Mouse (Mus musculus) MEL-GATA-1-ER (cell line): Measurements from ENCODE around the gene Ms4a12.
"Not testable (repeated sequence)": the region's sequence is repeated elsewhere in the genome, so short reads cannot be mapped to it uniquely, and the experiment has no call there.

Experiments used
- DNase-seq: peaks from one replicate; pipeline ENCODE4 v3.0.0-alpha.2; 2012; ENCODE audit warnings: low read depth; ENCODE audit errors: extremely low read depth

The Ms4a12 gene

DNA sequence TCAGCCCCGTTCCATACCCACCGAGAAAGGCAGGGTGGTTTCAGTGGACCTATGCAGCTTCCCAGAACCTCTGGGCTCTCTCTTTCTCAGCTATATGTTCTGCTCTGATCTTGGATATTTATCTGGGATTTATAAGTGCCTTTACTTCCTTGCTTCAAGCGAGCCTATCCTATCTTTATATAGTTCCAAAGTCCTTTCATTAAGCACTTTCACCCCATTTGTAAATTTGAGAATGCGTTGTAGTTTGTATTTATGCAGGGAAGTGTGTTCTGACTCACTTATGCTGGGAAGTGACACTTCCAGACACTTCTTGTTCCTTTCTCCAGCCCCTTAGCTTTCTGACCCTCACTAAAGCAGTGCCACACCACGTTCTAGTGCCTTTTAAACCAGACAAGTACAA is at the start of gene Ms4a12:
Ms4a12 (minus strand) TSS at position 101 of the 400 bp plus-strand sequence.
- no peak for DNase-seq

GRCm38 (mm10) chr19:11280223-11280622 is 48.0 kb upstream of the Ms4a12 start:
- no peak for DNase-seq

DNA sequence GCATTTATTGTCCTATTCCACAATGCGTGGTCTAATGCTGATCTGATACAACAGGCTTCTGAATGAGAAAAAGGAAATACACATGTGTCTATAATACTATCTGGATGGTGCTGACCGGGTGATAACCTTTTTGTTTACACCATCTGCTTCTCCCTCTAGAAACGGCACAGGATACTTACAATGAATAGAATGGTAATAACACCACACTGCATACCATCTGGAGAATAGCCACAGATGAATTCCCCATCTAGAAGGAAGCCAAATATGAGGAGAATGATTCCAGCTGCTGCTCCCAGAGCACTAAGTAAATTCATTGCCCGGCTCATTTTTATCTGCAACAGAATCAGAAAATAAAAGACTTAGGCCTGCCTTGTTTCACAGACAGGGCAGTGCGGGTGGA is 44.2 kb upstream of the Ms4a12 start:
- DNase-seq, result no peak

GRCm38 (mm10) chr19:11266956-11267355 is 34.7 kb upstream of the Ms4a12 start:
- no peak for DNase-seq

- DNase-seq, result no peak
Observed at GRCm38 (mm10) chr19:11266052-11266845, 34.0 kb upstream of the Ms4a12 start, which contains the start of gene Ms4a1. Ms4a1 (minus strand) TSS chr19:11266241.

- DNase-seq, result no peak
Observed at GRCm38 (mm10) chr19:11264602-11265185, 32.4 kb upstream of the Ms4a12 start.

DNA sequence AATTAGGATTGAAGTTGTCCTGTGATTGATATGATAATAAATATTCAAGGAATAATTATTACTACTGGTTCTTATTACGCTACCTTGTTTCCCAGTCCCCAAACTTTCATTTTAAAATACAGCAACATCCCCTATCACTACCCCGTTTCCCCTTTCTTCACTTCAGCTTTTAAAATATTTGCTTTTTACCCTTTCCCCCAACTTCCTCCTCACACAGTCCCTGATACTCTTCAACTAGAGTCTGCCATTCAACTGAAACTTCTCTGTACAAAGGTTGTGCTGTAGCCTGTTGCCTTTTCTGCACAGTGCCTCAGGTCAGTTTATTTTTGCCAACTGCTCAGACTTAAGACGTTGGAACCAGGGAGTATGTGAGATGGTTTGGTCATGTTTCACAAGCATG is 31.3 kb upstream of the Ms4a12 start:
- DNase-seq, result no peak

- not testable (repeated sequence) for DNase-seq
Observed at GRCm38 (mm10) chr19:11262932-11263331, 30.7 kb upstream of the Ms4a12 start.

GRCm38 (mm10) chr19:11261522-11261921 is 29.3 kb upstream of the Ms4a12 start:
- DNase-seq, result no peak

DNA sequence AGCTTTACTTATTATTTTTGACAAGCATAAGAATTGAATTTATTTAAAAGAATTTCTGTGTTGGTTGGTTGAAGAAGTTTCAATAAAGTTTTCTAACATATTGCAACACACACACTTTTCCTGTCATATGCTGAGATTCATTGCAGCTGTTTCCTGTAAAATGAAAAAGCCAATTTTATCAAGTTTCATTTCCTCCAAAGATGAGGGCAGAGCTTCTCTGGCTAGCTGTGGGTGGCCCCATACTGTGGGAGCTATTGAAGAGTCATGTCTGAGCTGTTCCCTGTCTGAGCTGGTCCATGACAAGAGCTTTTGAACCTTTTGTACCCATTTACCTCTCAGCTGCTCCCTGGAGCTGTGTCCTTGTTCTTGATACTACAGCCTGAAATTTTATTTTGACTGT is 12.0 kb upstream of the Ms4a12 start:
- DNase-seq, result no peak

- no peak for DNase-seq
Observed at GRCm38 (mm10) chr19:11242560-11242959, 10.3 kb upstream of the Ms4a12 start.

- DNase-seq, result no peak
Observed at GRCm38 (mm10) chr19:11235820-11236219, 3.6 kb upstream of the Ms4a12 start.

DNA sequence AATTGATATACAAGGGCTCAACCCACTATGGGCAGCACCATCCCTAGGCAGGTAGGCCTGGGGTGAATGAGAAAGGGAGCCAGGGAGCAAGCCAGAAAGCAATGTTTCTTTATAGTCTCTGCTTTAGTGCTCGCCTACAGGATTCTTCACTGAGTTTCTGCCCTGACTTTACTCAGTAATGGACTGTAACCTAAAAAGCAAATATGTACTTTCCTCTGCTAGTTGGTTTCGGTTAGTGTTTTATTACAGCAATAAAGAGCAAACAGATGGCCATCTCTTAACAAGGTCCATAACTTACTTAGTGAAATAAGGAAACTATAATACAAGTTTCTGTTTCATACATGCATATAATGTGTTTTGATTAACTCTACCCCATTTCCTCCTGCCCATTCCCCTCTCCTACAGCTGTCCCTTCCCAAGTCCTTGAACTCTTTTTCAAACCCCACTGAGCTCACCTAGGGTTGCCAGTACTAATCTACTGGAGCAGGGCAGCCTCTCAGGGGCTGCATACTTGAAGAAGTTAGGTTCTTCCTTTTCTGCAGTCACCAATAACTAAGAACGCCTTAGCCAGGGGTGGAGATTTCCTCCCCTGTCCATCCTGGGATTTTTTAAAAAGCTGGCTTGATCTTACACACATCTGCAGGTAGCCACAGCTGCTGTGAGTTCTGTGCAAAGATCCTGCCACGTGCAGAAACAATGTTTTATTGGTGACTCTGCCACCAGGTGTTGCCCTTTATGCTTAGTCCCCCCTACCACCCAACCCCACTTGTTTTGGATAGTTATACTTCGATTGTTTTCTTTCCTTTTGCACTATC is 2.9 kb upstream of the Ms4a12 start:
- DNase-seq, result no peak

DNA sequence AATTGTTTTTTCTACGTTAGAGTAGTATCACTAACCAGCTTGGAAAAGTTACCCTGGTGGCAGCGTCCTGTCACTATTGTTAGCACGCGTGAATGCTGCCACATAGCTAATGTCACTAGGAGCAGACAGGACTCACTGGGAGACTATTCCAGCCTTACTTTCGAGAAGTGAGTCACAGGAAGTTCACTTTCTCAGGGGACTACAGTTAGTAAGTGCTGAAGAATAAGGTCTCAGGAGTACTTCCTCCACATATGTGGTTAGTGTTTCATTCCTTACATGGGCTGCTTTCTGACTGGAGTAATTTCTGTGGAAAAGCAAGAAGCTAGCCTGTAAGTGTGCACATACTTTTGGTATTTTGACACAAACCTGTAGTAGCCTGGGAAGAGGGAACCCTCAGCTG is 2.0 kb upstream of the Ms4a12 start:
- no peak for DNase-seq

GRCm38 (mm10) chr19:11196546-11196945 is 35.7 kb downstream of the Ms4a12 start, which contains the start of gene Ms4a13:
Ms4a13 (minus strand) TSS chr19:11196737.
- DNase-seq, result no peak

GRCm38 (mm10) chr19:11192552-11192951 is 39.7 kb downstream of the Ms4a12 start:
- no peak for DNase-seq

DNA sequence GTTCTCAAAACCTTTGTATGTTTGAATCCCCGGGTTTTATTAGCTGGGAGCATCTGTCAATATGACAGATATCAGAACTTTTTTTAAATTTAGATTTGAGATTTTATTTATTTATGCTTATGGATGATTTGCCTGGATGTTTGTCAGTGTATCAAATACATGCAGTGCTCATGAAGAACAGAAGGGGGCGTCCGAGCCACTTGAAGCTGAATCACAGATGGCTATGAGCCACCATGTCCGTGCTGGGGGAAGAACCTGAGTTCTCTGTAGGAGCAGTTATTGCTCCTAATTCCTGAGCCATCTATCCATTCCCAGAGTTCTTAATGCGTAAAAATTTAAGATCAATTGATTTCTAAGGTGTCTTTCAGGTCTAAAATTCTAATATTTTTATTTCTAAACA is 48.1 kb downstream of the Ms4a12 start:
- no peak for DNase-seq

- DNase-seq, result no peak
Observed at GRCm38 (mm10) chr19:11177464-11177863, 54.8 kb downstream of the Ms4a12 start.

DNA sequence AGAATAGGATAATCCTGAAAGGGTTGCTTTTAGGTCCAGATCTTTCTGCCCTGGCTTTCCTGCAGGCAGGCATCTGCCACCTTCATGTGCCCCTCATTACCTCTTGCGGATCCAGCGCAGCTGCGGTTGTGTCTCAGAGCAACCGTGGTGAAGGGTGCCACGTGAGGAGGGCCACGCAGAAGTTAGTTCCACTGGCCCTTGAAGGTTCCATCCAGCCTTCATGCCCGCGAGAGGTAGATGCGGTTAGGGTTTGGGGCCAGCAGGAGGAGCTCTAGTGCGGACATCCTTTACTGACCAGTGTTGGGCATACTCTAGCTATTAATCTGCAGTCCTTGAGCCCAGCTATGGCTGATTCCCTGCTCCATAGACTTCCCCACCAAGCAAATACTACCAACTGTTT is 67.1 kb downstream of the Ms4a12 start, which contains the start of gene 1700025F22Rik:
1700025F22Rik (minus strand) TSS at position 149 of the 400 bp plus-strand sequence.
- no peak for DNase-seq
